Mouse (Mus musculus) thymus, adult 2 months (tissue): ENCODE results near the gene Cabp2. TPM values are rescaled to one million over a fixed set of nuclear protein-coding genes. Genes with fewer than 3 reads are reported as not detected.
"Not testable (repeated sequence)": the region's sequence is repeated elsewhere in the genome, so short reads cannot be mapped to it uniquely, and the experiment has no call there.

Experiments used
- DNase-seq: peaks from one replicate; pipeline ENCODE4 v3.0.0; 2021
- H3K27ac ChIP-seq: fragments of 200-500 bp; 2 replicates; pipeline ENCODE4 v1.5.1; 2012; ENCODE audit warnings: low read length, control low read depth; ENCODE audit not compliant: control insufficient read depth, insufficient read depth
- H3K27me3 ChIP-seq: fragments of 200-500 bp; 2 replicates; pipeline ENCODE4 v1.6.1; 2012; ENCODE audit warnings: mild to moderate bottlenecking, low read length, moderate library complexity, mixed read lengths; ENCODE audit not compliant: control insufficient read depth, insufficient read depth
- H3K36me3 ChIP-seq: fragments of 200-500 bp; 2 replicates; pipeline ENCODE4 v1.6.1; 2012; ENCODE audit warnings: mild to moderate bottlenecking, low read length, moderate library complexity; ENCODE audit not compliant: control insufficient read depth, insufficient read depth
- H3K4me1 ChIP-seq: fragments of 200-500 bp; replicated peaks from 2 replicates; pipeline ENCODE4 v1.6.1; 2012; ENCODE audit warnings: low read length; ENCODE audit not compliant: control insufficient read depth, insufficient read depth
- H3K4me3 ChIP-seq: fragments of 200-500 bp; 2 replicates; pipeline ENCODE4 v1.5.1; 2012; ENCODE audit warnings: mild to moderate bottlenecking, low read length, control low read depth, moderate library complexity; ENCODE audit not compliant: control insufficient read depth, insufficient read depth
- CTCF ChIP-seq: fragments of 200-500 bp; IDR thresholded peaks from 2 replicates; pipeline ENCODE4 v1.5.1; 2012; ENCODE audit warnings: mild to moderate bottlenecking, control low read depth, low read length, moderate library complexity, borderline replicate concordance; ENCODE audit not compliant: control insufficient read depth, poor library complexity, insufficient read depth; ENCODE audit errors: extremely low read depth
- POLR2A ChIP-seq: fragments of 200-500 bp; IDR thresholded peaks from 2 replicates; pipeline ENCODE4 v1.6.1; 2012; ENCODE audit warnings: mild to moderate bottlenecking, low read length, control low read depth, moderate library complexity; ENCODE audit not compliant: control insufficient read depth, poor library complexity, insufficient read depth; ENCODE audit errors: extremely low read depth
- WGBS: fragments of 180-500 bp; shearing (Covaris S2); methylation state at CpG from one replicate; pipeline ENCODE4 v1.1.7; 2018; 5-methylcytosine and 5-hydroxymethylcytosine counted together
- polyA plus RNA-seq: library from polyadenylated mRNA; depleted of rRNA; stranded (reverse); fragments of >200 nt; gene quantifications from 2 replicates; pipeline ENCODE4 v1.2.3, GENCODE M21; 2012

Cabp2 gene
- polyA plus RNA-seq, 1 experiment: 0.42 TPM

DNA sequence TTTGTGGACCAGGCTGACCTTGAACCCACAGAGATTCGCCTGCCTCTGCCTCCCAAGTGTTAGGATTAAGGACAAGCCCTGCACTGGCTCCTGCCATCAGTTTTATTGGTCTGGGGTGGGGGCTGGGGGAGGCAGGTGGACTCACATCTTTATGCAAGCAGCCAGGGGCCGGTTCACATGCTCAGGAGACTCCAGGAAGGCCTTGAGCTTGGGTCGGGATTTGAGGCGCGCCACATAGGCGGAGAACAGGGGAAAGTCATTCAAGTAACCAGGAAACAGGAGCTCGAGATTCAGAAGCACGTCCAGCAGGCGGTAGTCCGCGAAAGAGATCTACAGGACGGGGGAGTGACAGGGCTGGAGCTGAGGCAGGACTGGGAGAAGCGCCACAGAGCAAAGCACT is 24.0 kb upstream of the Cabp2 start:
- TF ChIP-seq POLR2A: no peak
- TF ChIP-seq CTCF: no peak
- H3K27ac ChIP-seq: no peak overlapping the region
- DNase-seq: no peak
- peaks cover 27% of the 10 kb centered on the region for H3K4me1 ChIP-seq
- 97% methylated on average over 13 of the region's 13 CpGs for WGBS
- H3K4me3 ChIP-seq: no peak overlapping the region
- H3K27me3 ChIP-seq: no peaks in the 10 kb centered on the region
- no peaks in the 10 kb centered on the region for H3K36me3 ChIP-seq

DNA sequence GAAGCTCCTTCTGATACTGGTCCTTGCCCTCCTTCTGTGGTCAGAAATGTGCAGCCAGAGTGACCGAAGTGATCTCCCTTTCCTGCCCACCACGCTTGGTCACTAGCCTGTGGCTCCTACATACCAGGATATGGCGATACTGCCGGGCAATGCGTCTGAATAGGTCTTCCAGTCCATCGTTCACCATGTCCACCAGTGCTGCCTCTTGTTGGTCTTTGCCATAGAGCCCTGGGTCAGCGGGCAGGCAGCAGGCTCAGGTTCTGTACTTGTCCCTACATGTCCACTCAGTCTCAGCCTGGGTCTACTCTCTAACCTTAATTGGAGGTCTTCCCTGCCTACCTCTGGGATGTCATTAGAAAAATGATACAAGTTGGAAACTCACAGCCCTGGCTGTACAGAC is 23.4 kb upstream of the Cabp2 start:
- no peak overlapping the region for H3K27ac ChIP-seq
- no peak for TF ChIP-seq POLR2A
- TF ChIP-seq CTCF: no peak
- H3K4me3 ChIP-seq: no peak overlapping the region
- peaks cover 27% of the 10 kb centered on the region for H3K4me1 ChIP-seq
- DNase-seq: no peak
- 98% methylated on average over 7 of the region's 7 CpGs for WGBS
- H3K27me3 ChIP-seq: no peaks in the 10 kb centered on the region
- no peaks in the 10 kb centered on the region for H3K36me3 ChIP-seq

DNA sequence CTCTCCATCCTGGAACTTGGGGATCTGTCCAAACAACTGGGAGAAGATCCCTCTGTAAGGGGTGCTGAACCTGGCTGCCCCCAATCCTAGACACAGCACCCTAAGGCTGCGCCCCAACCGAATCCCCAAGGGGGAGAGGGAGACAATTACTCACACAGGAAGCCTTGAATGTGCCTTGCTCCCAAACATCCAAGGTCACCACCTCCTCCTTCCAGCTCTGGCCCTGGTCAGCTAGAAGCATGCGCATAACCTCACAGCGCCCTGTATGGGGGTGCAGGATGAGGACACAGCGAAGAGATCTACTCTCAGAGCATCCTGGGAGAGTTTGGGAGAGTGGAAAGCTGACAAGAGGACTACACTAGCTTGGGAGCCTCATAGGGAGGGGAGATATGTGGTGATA is 22.8 kb upstream of the Cabp2 start:
- H3K4me1 ChIP-seq: peaks cover 27% of the 10 kb centered on the region
- H3K27ac ChIP-seq: peak overlapping the region; percentile 61; the same call in 1 of the 2 replicates
- H3K27me3 ChIP-seq: no peaks in the 10 kb centered on the region
- H3K4me3 ChIP-seq: no peak overlapping the region; the same call in 1 of the 2 replicates
- WGBS: 92% methylated on average over 5 of the region's 5 CpGs
- DNase-seq: no peak
- no peak for TF ChIP-seq CTCF
- TF ChIP-seq POLR2A: no peak
- H3K36me3 ChIP-seq: no peaks in the 10 kb centered on the region

DNA sequence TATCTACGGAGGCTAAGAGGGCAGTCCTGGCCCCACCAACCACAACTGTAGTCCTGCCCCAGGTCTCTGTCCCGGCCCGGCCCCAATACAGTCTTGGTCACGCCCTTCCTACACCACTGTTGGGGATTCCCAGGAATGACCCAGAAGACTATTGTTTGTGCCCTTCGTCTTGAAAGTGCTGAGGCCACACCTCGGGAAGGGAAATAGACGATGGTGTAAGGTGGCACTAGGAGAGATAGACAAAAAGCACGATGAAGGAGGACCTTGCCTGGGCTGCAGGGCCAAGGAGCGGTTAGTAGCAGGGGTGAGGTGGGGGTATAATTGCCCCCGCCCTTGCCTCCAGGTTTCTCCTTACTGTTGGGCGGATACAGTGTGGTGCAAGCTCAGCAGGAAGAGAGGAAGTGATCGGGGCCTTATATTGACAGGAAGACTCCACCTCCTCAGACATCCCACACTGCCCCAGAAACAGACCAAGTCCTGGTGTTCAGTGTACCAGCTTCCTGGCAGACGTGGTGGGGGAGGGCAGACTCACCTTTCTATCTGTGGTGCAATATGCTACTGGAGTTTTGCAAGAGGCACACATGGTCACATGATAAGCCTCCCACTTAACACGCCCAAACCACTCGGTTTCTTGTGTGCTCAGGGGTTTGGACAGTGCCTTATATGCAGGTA is 22.2 kb upstream of the Cabp2 start, which contains the start of gene Gstp3:
Gene Gstp3 (minus strand): TSS at position 501 of the 672 bp plus-strand sequence.
- peak within 1 kb of the TSS; percentile 61 for H3K27ac ChIP-seq
- H3K27me3 ChIP-seq: no peaks in the 10 kb centered on the region
- WGBS: 30% methylated on average over 15 of the region's 15 CpGs
- TF ChIP-seq POLR2A: no peak
- DNase-seq: peak; percentile 41
- peak within 1 kb of the TSS; percentile 44 for H3K4me3 ChIP-seq
- no peaks in the 10 kb centered on the region for H3K36me3 ChIP-seq
- H3K4me1 ChIP-seq: peaks cover 27% of the 10 kb centered on the region

DNA sequence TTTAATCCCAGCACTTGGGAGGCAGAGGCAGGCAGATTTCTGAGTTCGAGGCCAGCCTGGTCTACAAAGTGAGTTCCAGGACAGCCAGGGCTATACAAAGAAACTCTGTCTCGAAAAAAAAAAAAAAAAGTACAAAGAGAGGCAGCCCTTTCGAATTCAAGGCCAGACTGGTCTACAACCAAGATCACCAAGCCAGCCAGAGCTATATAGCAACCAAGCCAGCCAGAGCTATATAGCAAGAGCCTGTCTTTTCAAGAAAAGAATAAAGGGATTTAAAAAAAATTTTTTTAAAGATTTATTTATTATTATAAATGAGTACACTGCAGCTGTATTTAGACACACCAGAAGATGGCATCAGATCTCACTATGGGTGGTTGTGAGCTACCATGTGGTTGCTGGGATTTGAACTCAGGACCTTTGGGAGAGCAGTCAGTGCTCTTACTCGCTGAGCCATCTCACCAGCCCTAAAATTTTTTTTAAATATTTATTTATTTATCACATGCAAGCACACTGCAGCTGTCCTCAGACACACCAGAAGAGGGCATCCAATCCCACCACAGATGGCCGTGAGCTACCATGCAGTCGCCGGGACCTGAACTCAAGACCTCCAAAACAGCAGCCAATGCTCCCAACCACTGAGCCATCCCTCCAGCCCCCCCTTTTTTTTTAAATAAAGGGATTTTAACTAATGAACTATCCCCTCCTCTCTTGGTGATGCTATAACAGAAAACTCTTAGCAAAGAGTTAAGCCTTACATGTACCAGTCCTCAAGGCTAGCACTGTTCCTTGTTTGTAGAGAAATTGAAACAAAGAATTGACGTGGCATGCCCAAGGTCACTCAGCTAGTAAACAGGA is 21.1 kb upstream of the Cabp2 start:
- H3K36me3 ChIP-seq, H3K4me3 ChIP-seq, DNase-seq, H3K27me3 ChIP-seq: not testable (repeated sequence)
- WGBS: 90% methylated on average over 8 of the region's 8 CpGs
- H3K27ac ChIP-seq: peak overlapping the region; percentile 55; the same call in 1 of the 2 replicates
- H3K4me1 ChIP-seq: peaks cover 27% of the 10 kb centered on the region

DNA sequence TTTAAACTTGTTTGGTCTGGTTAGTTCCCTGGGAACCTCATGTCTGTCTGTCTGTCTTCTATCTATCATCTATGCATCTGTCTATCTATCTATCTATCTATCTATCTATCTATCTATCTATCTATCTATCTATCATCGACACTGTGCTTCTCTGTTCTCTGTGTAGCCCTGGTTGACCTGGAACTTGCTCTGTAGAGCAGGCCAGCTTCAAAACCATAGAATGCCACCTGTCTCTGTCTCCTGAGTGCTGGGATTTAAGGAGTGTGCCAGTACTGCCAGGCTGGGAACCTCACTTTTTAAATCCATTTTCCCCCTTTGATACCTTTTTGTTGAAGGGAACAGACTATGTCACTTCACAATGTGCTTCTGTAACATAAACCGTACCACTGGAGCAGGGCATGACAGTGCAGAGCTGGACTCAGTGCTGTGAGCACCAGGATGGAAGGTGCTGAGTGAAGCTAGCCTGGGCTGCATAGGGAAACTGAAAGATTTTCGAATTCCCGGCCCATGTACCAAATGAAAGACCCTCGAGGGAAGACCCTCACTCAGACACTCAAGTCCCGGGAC is 20.4 kb upstream of the Cabp2 start:
- H3K36me3 ChIP-seq: no peaks in the 10 kb centered on the region
- DNase-seq: no peak
- H3K27ac ChIP-seq: peak overlapping the region; percentile 41; the same call in 1 of the 2 replicates
- no peaks in the 10 kb centered on the region for H3K27me3 ChIP-seq
- H3K4me1 ChIP-seq: peaks cover 27% of the 10 kb centered on the region
- TF ChIP-seq POLR2A (no peak), CTCF (no peak)
- no peak overlapping the region for H3K4me3 ChIP-seq
- 96% methylated on average over 6 of the region's 6 CpGs for WGBS

DNA sequence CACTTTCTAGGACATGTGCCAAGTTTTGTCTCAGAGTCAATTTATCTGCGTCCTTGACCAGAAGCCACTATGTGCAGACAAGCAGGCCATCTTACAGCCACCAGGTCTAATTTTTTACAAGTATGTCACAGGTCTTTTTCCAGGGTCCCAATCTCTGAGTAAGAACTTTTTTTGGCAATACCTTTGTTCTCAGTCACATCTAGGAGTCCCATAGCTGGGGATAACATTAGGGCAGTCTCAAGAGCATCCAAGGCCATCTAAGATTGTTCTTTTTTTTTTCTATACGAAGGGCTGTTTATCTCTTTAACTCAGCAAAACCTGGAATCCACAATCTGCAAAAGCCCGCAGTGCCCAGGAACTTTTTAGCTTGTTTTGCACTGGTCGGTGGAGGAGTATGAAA is 18.0 kb upstream of the Cabp2 start:
- DNase-seq, H3K36me3 ChIP-seq, H3K27me3 ChIP-seq, H3K27ac ChIP-seq, H3K4me3 ChIP-seq: not testable (repeated sequence)
- H3K4me1 ChIP-seq: peaks cover 23% of the 10 kb centered on the region
- WGBS: 77% methylated on average over 4 of the region's 4 CpGs

DNA sequence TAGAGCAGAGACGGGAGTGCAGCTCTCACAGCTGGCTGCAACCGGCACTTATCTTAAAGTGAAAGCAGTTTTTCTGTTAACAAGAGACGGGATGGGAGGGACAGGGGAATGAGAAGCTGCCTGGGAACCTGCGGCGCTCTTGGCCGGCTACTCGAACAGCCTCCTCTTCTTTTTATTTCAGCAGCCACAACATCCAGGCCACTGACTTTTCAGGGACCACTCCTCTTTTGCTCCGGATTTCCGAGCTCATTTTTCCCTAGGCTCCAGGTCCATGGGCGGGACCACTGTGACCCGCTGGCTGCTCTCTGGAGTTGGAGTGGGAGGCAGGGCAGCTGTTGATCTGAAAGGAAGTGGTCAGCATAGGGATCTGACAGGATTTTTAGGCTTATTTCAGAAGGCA is 16.9 kb upstream of the Cabp2 start:
- WGBS: 12% methylated on average over 8 of the region's 11 CpGs
- not testable (repeated sequence) for H3K36me3 ChIP-seq, H3K27ac ChIP-seq, DNase-seq, H3K4me3 ChIP-seq, H3K27me3 ChIP-seq
- H3K4me1 ChIP-seq: peaks cover 13% of the 10 kb centered on the region
